ENCODE assay signal across 8 mouse cellular contexts in genomic region chr6:81987580-81987979, GRCm38 (mm10).
DNase-seq lines count a peak whose midpoint lies in the region; ATAC-seq lines count a peak whose summit lies in the region.

No protein-coding gene starts in this region.

- no peak for ATAC-seq in cerebellum, adult (ENCODE audit: insufficient number of reproducible peaks, low FRiP score, low TSS enrichment)

- DNase-seq in cerebellum, adult 11 months = peak; percentile 22
- peak; percentile 40 to 47 for DNase-seq in right cerebral cortex, postnatal 36 days (ENCODE audit: low spot score in 2 of 2)
- no peak for DNase-seq in right cerebral cortex, postnatal 4 days
- peak; percentile 51 to 69 for DNase-seq in kidney, postnatal 4 days
- DNase-seq in lung, postnatal 10 days = peak; percentile 41
- DNase-seq in spleen, adult 18-20 months = no peak
- no peak for DNase-seq in urinary bladder, postnatal 25 days (ENCODE audit: low spot score)

Comparison
In these comparisons a context has a peak if more than half of its experiments do, and no peak if none do; other contexts are left out.
1. DNase-seq: peak in cerebellum, adult 11 months (single experiment), right cerebral cortex, postnatal 36 days (2 of 2), kidney, postnatal 4 days (2 of 2) and lung, postnatal 10 days (single experiment); none in right cerebral cortex, postnatal 4 days (single experiment), spleen, adult 18-20 months (0 of 2) and urinary bladder, postnatal 25 days (single experiment).